Mouse (Mus musculus) bone marrow macrophage, adult 2 months (primary cell): ENCODE data around the gene Fmc1.

ENCODE experiments used
- CTCF ChIP-seq: IDR thresholded peaks from 2 replicates; pipeline ENCODE4 v1.5.1; 2012; ENCODE audit warnings: low read depth, mild to moderate bottlenecking, low read length, moderate library complexity
- POLR2A ChIP-seq: IDR thresholded peaks from 2 replicates; pipeline ENCODE4 v1.6.1; 2012; ENCODE audit warnings: mild to moderate bottlenecking, low read depth, low read length, borderline replicate concordance

- TF ChIP-seq POLR2A (no peak), CTCF (no peak)
Measured at GRCm38 (mm10) chr6:38547707-38548106, 14.4 kb downstream of the Fmc1 start.
